Mouse (Mus musculus) liver, embryonic 14.5 days (tissue): ENCODE measurements around the gene Syce2. TPM values are rescaled to one million over a fixed set of nuclear protein-coding genes. Genes with fewer than 3 reads are reported as not detected.

Experiments used
- ATAC-seq: fragments of 200-750 bp; cut with Nextera tagmentation; 2 replicates; pipeline ENCODE4 v1.8.0; 2017; ENCODE audit warnings: moderate number of reproducible peaks, mild to moderate bottlenecking, moderate library complexity; ENCODE audit not compliant: insufficient read depth
- DNase-seq, 3 experiments: peaks; one replicate each; pipeline ENCODE4 v3.0.0-alpha.2; 2012 to 2013; ENCODE audit warnings: low read depth in 3 of 3, low spot score in 3 of 3
- H3K27ac ChIP-seq: fragments of 300-500 bp; sonication (generic); 2 replicates; pipeline ENCODE4 v1.5.1; 2014; ENCODE audit warnings: moderate library complexity, mild to moderate bottlenecking, control low read depth, inconsistent platforms
- H3K27me3 ChIP-seq: fragments of 300-500 bp; sonication (generic); 2 replicates; pipeline ENCODE4 v1.6.1; 2014; ENCODE audit warnings: mild to moderate bottlenecking, low read length, moderate library complexity; ENCODE audit not compliant: control insufficient read depth, insufficient read depth
- H3K36me3 ChIP-seq: fragments of 300-500 bp; sonication (generic); replicated peaks from 2 replicates; pipeline ENCODE4 v1.6.1; 2014; ENCODE audit warnings: low read depth; ENCODE audit not compliant: control insufficient read depth, insufficient read depth
- H3K4me1 ChIP-seq, 2 experiments: fragments of 200-500 bp in 1 of 2; fragments of 300-500 bp in 1 of 2; sonication (generic) in 1 of 2; replicated peaks; 2 replicates each; pipeline ENCODE4 v1.6.1; 2012 to 2014; ENCODE audit warnings: antibody characterized with exemption in 1 of 2, inconsistent platforms in 1 of 2, low read length in 1 of 2; ENCODE audit not compliant: control insufficient read depth in 2 of 2, insufficient read depth in 2 of 2
- H3K4me2 ChIP-seq: fragments of 300-500 bp; sonication (generic); 2 replicates; pipeline ENCODE4 v1.6.1; 2014; ENCODE audit warnings: low read depth, mild to moderate bottlenecking, control low read depth, moderate library complexity
- H3K4me3 ChIP-seq, 2 experiments: fragments of 200-500 bp in 1 of 2; fragments of 300-500 bp in 1 of 2; sonication (generic) in 1 of 2; 2 replicates each; pipeline ENCODE4 v1.5.1; 2012 to 2014; ENCODE audit warnings: low read depth in 2 of 2, low read length in 2 of 2, mild to moderate bottlenecking in 2 of 2, control low read depth in 1 of 2, inconsistent platforms in 1 of 2, moderate library complexity in 1 of 2; ENCODE audit not compliant: insufficient read depth in 1 of 2
- H3K9ac ChIP-seq: fragments of 300-500 bp; sonication (generic); replicated peaks from 2 replicates; pipeline ENCODE4 v1.6.1; 2014; ENCODE audit warnings: mild to moderate bottlenecking, control low read depth, moderate library complexity
- H3K9me3 ChIP-seq: fragments of 300-500 bp; sonication (generic); 2 replicates; pipeline ENCODE4 v1.6.1; 2016; ENCODE audit warnings: low read length, mixed read lengths; ENCODE audit not compliant: control insufficient read depth
- CTCF ChIP-seq: IDR thresholded peaks from 2 replicates; pipeline ENCODE4 v1.5.1; 2016; ENCODE audit warnings: antibody characterized with exemption, low read depth, control low read depth
- EP300 ChIP-seq: IDR thresholded peaks from 2 replicates; pipeline ENCODE4 v1.6.1; 2016; ENCODE audit warnings: antibody characterized with exemption, low read depth
- WGBS: fragments of 180-500 bp; shearing (Covaris S2); extraction: QIAGEN DNeasy Blood & Tissue Kit; methylation state at CpG from one replicate; pipeline ENCODE4 v1.1.7; 2014; ENCODE audit not compliant: insufficient replicate concordance; 5-methylcytosine and 5-hydroxymethylcytosine counted together
- polyA plus RNA-seq, 2 experiments: library from polyadenylated mRNA; depleted of rRNA in 1 of 2; stranded (reverse) in 1 of 2; unstranded in 1 of 2; fragments of >200 nt; fragmentation: Nextera tagmentation in 1 of 2; extraction: Ambion mirVana in 1 of 2; gene quantifications; 2 replicates each; pipeline versions ENCODE4 v1.2.1 to v1.2.3; 2012 to 2014

Gene Syce2
- polyA plus RNA-seq, 2 experiments = 26.4 to 78.2 TPM

- no peaks in the 10 kb centered on the region for H3K9me3 ChIP-seq
- H3K27me3 ChIP-seq = no peaks in the 10 kb centered on the region
- H3K4me2 ChIP-seq = peak within 1 kb of the TSS; percentile 84
- ATAC-seq (peak; percentile 29; the same call in 1 of the 2 replicates), DNase-seq (peak; percentile 65 to 72 (median 69))
- WGBS = 28% methylated on average over 11 of the region's 11 CpGs
- peak within 1 kb of the TSS; percentile 88 to 94 for H3K4me3 ChIP-seq
- H3K36me3 ChIP-seq = peaks cover 29% of the 10 kb centered on the region
- H3K27ac ChIP-seq = peak within 1 kb of the TSS; percentile 90
- peak within 1 kb of the TSS; percentile 96 for H3K9ac ChIP-seq
- H3K4me1 ChIP-seq = peaks cover 23 to 44% of the 10 kb centered on the region in 2 experiments
- TF ChIP-seq CTCF (peak; percentile 68), EP300 (no peak)
Observed at GRCm38 (mm10) chr8:84831490-84831889, 40.4 kb upstream of the Syce2 start, which contains the start of gene Gadd45gip1. TSS of gene Gadd45gip1 (plus strand) at chr8:84831522.

GRCm38 (mm10) chr8:84832034-84832717 is 39.7 kb upstream of the Syce2 start:
- Histone ChIP-seq H3K27ac (peak overlapping the region; percentile 90), H3K27me3 (no peaks in the 10 kb centered on the region), H3K9ac (peak overlapping the region; percentile 96), H3K4me3 (peak overlapping the region; percentile 88 to 94), H3K36me3 (peaks cover 36% of the 10 kb centered on the region), H3K9me3 (no peaks in the 10 kb centered on the region), H3K4me2 (peak overlapping the region; percentile 84), H3K4me1 (peaks cover 27 to 46% of the 10 kb centered on the region in 2 experiments)
- WGBS = under 1% methylated on average over 59 of the region's 59 CpGs
- ATAC-seq (peak; percentile 84), DNase-seq (peak; percentile 66 to 72 (median 70))
- TF ChIP-seq EP300 (0 out of 2 replicates have a peak, but pooled peaks have one; percentile 26), CTCF (no peak)

GRCm38 (mm10) chr8:84832759-84833742 is 38.9 kb upstream of the Syce2 start:
- DNase-seq (no peak), ATAC-seq (no peak)
- Histone ChIP-seq H3K4me1 (peaks cover 35 to 55% of the 10 kb centered on the region in 2 experiments), H3K27ac (peak overlapping the region; percentile 90), H3K9ac (peak overlapping the region; percentile 96), H3K27me3 (no peaks in the 10 kb centered on the region), H3K36me3 (peaks cover 45% of the 10 kb centered on the region), H3K4me2 (peak overlapping the region; percentile 84), H3K4me3 (peak overlapping the region; percentile 88 to 94), H3K9me3 (no peaks in the 10 kb centered on the region)
- TF ChIP-seq CTCF (peak; percentile 35), EP300 (no peak)
- 32% methylated on average over 10 of the region's 10 CpGs for WGBS

DNA sequence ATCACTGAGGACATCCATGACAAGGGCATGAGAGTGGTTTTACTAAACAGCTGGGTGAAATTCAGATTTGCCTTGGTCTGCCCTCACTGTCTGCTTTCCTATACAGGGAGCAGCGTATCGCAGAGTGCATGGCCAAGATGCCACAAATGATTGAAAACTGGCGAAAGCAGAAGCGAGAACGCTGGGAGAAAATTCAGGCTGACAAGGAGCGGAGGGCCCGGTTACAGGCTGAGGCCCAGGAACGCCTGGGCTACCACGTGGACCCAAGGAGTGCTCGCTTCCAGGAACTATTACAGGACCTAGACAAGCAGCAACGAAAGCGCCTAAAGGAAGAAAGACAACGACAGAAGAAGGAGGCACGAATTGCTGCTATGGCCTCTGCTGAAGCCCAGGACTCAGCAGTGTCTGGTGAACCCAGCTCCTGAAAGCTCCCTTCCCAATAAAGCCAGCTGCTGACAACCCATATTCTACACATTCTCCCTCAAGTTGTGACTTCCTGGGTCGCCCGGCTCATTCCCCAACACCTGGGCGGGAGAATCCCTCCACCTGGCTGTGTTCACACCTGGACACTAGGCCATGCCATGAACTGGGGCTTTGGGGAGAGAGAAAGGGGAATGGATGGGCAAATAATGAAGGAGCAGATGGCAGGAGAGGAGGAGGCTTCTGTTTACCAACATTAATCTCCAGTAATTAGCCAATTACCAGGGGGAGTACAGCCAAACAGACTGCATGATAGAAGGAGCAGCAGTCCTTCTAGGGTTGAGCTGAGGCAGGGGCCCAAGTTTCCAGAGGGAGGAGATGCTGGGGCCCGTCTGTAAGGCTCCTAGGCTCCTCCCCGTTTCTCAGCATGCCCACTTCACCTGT is 37.7 kb upstream of the Syce2 start:
- no peak for TF ChIP-seq EP300
- WGBS = 81% methylated on average over 19 of the region's 19 CpGs
- Histone ChIP-seq H3K4me2 (peak overlapping the region; percentile 84), H3K27ac (peak overlapping the region; percentile 90), H3K27me3 (no peaks in the 10 kb centered on the region), H3K9ac (no peak overlapping the region; the same call in 1 of the 2 replicates), H3K4me1 (peaks cover 41 to 64% of the 10 kb centered on the region in 2 experiments), H3K9me3 (no peaks in the 10 kb centered on the region), H3K4me3 (peak overlapping the region; percentile 4 to 94; a peak in 1 of 4 replicates), H3K36me3 (peaks cover 52% of the 10 kb centered on the region)
- ATAC-seq = no peak
- DNase-seq = no peak
